Mouse (Mus musculus) hindbrain, embryonic 12.5 days (tissue): Measurements from ENCODE around the gene Rab3il1. TPM values are rescaled to one million over a fixed set of nuclear protein-coding genes. Genes with fewer than 3 reads are reported as not detected.
A peak's percentile ranks its signal among the peaks of the same experiment; 100 is the strongest.

Experiments
- ATAC-seq: fragments of 200-750 bp; cut with Nextera tagmentation; 2 replicates; pipeline ENCODE4 v1.8.0; 2017; ENCODE audit warnings: moderate TSS enrichment; ENCODE audit not compliant: low FRiP score
- H3K27ac ChIP-seq: fragments of 300-500 bp; sonication (generic); 2 replicates; pipeline ENCODE4 v1.5.1; 2016; ENCODE audit warnings: mild to moderate bottlenecking
- H3K27me3 ChIP-seq: fragments of 300-500 bp; sonication (generic); 2 replicates; pipeline ENCODE4 v1.6.1; 2016; ENCODE audit warnings: mild to moderate bottlenecking
- H3K36me3 ChIP-seq: fragments of 300-500 bp; sonication (generic); 2 replicates; pipeline ENCODE4 v1.6.1; 2016; ENCODE audit warnings: mild to moderate bottlenecking
- H3K4me1 ChIP-seq: fragments of 300-500 bp; sonication (generic); 2 replicates; pipeline ENCODE4 v1.6.1; 2016
- H3K4me2 ChIP-seq: fragments of 300-500 bp; sonication (generic); replicated peaks from 2 replicates; pipeline ENCODE4 v1.6.1; 2016; ENCODE audit warnings: mild to moderate bottlenecking
- H3K4me3 ChIP-seq: fragments of 300-500 bp; sonication (generic); 2 replicates; pipeline ENCODE4 v1.5.1; 2016; ENCODE audit warnings: mild to moderate bottlenecking
- H3K9ac ChIP-seq: fragments of 300-500 bp; sonication (generic); 2 replicates; pipeline ENCODE4 v1.6.1; 2016; ENCODE audit warnings: mild to moderate bottlenecking, moderate library complexity
- H3K9me3 ChIP-seq: fragments of 300-500 bp; sonication (generic); replicated peaks from 2 replicates; pipeline ENCODE4 v1.6.1; 2016; ENCODE audit warnings: mild to moderate bottlenecking
- WGBS: fragments of 180-500 bp; shearing (Covaris S2); methylation state at CpG from one replicate; pipeline ENCODE4 v1.1.7; 2016; 5-methylcytosine and 5-hydroxymethylcytosine counted together
- polyA plus RNA-seq: library from polyadenylated mRNA; unstranded; fragments of >200 nt; fragmentation: Nextera tagmentation; extraction: Ambion mirVana; gene quantifications from 2 replicates; pipeline ENCODE4 v1.2.1, GENCODE M21; 2016

Gene Rab3il1
- 35.4 and 40.0 TPM in 2 replicates for polyA plus RNA-seq

DNA sequence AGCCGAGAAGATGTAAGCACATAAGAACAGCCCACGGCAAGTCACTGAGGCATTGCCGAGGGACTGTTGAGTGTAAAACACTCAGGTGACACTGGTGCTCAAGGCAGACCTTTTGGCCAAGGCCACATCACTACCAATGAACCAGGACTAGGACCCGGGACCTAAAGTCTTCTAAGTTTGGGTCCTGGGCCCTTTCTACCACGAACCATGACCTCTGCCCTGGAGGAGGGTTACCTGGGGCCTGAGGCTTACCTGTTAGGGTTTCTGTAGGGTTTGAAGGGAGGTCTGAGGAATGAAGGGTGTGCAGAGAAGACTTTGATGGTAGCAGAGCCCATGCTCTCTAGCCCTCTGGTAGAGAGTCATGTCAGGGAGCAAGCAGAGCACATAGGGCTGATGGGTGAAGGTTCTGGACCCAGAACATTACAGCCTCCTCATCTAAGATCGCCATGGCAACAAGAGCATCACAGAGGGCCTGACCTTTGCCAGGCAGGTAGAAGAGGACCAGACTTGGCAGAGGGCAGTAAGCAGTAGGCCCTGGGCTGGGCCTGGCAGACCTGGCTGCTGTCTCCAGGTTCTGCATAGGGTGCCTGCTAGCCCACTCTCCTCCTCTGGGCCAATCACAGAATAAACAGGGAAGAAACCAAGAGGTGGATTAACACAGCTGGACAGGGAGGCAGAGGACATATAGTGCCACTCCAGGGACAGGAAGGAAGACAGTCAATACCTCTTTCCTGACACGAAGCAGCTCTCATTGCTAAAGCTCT is at the start of gene Rab3il1, which contains the start of gene Best1:
TSS of gene Rab3il1 (plus strand) at position 464 of the 764 bp plus-strand sequence.
TSS of gene Best1 (minus strand) at position 428 of the 764 bp plus-strand sequence.
- Histone ChIP-seq H3K9ac (no peak within 1 kb of the TSS), H3K36me3 (no peaks in the 10 kb centered on the region), H3K4me3 (no peak within 1 kb of the TSS), H3K9me3 (no peaks in the 10 kb centered on the region), H3K4me2 (no peak within 1 kb of the TSS), H3K4me1 (no peaks in the 10 kb centered on the region), H3K27me3 (0 out of 2 replicates have a peak, but pooled peaks cover 4% of the 10 kb centered on the region), H3K27ac (no peak within 1 kb of the TSS)
- WGBS = 76% methylated on average over 7 of the region's 7 CpGs
- no peak for ATAC-seq

DNA sequence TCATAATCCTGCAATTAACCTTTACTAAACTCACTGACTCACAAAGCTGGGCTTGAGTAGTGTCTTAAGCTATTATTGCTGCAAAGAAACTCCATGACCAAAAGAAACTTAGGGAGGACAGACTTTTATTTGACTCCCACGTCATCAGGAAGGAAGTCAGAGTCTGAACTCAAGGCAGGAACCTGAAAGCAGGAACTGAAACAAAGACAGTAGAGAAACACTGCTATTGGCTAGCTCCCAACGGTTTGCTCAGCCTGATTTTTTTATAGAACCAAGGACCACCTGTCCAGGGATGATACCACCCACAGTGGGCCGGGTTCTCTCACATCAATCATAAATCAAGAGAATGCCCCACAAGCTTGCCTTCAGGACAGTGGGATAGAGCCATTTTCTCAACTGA is 49.1 kb upstream of the Rab3il1 start:
- Histone ChIP-seq H3K9ac (no peak overlapping the region), H3K36me3 (no peaks in the 10 kb centered on the region), H3K27ac (no peak overlapping the region), H3K4me3 (no peak overlapping the region), H3K4me1 (peaks cover 4% of the 10 kb centered on the region; the same call in 1 of the 2 replicates), H3K9me3 (no peaks in the 10 kb centered on the region), H3K4me2 (no peak overlapping the region), H3K27me3 (no peaks in the 10 kb centered on the region)
- 78% methylated on average over 3 of the region's 3 CpGs for WGBS
- ATAC-seq = no peak

DNA sequence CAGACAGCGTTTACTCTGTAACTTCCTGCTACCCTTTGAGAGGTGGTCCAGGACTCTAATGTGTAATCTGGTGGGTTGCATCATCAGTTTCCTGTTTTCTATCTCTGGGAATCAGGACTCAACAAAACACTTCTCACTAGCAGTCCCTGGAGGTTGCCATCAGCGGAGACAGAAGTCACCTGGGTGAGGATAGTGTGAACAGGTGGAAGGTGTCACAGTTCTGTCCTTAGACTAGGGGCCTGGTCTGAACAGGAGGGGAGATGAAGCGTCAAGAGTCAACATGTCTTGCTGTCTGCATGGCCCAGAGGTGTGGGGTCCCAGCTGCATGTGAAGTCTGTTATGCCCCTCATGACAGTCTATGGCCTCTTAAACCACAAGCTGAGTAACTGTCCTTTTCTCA is 48.6 kb upstream of the Rab3il1 start:
- 86% methylated on average over 3 of the region's 3 CpGs for WGBS
- no peak overlapping the region for H3K9ac ChIP-seq
- no peaks in the 10 kb centered on the region for H3K36me3 ChIP-seq
- no peaks in the 10 kb centered on the region for H3K9me3 ChIP-seq
- no peak overlapping the region for H3K4me3 ChIP-seq
- no peak overlapping the region for H3K4me2 ChIP-seq
- ATAC-seq = no peak
- peaks cover 4% of the 10 kb centered on the region; the same call in 1 of the 2 replicates for H3K4me1 ChIP-seq
- no peak overlapping the region for H3K27ac ChIP-seq
- H3K27me3 ChIP-seq = no peaks in the 10 kb centered on the region

DNA sequence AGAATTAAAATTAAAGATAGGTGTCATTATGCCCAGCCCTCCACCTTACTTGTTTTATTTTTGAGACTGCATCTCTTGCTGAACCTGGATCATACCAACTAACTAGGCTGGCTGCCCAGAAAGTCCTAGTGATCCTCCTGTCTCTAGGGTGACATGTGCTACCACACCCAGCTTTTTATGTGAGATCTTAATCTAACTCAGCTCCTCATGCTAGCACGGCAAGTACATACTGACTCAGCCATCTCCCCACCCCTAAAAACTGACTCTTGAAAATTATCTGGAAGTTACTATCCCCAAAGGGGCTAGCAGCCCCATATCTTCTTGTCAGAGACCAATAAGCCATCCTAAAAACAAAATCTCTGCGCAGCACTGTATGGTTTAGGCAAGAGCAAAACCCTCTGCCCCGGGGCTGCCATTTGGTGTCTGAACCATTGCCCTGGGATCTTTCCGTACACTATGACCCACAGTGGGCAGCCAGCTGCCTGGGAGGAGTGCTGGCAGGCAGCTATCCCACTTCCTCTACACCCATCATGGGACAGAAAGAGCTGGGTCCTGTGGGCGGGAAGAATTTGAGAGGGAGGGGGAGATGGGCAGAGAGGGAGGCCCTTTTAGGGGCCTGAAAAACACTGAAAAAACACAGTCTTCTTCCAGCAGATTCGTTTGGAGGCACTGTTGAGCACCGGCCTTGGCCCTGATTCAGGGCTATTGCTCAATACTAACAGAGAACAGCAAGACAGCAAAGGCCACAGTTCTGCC is 47.2 kb upstream of the Rab3il1 start:
- no peaks in the 10 kb centered on the region for H3K36me3 ChIP-seq
- H3K27ac ChIP-seq = peak overlapping the region; percentile 69
- no peak overlapping the region for H3K4me2 ChIP-seq
- no peak overlapping the region for H3K9ac ChIP-seq
- H3K4me3 ChIP-seq = no peak overlapping the region
- H3K27me3 ChIP-seq = no peaks in the 10 kb centered on the region
- no peak for ATAC-seq
- no peaks in the 10 kb centered on the region for H3K9me3 ChIP-seq
- H3K4me1 ChIP-seq = peaks cover 4% of the 10 kb centered on the region; the same call in 1 of the 2 replicates
- 38% methylated on average over 7 of the region's 7 CpGs for WGBS

DNA sequence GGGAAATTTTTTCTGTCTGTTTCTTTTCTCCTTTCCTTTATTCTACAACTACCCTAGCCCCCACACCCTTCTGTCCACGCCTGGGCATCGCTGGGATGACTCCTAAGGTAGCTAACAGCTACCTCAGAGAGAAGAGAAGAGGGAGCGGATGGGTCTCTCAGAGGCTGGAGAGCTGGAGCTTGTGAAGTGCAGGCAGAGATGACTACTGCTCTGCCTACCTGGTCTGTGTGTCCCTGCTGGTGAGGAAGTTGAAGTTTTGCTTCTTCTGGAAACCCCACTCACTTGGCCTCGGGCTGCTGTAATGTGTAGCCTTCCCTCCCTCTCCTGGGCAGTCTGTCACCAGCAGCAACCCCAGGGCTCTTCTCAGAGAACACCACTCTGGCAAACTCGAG is 46.7 kb upstream of the Rab3il1 start:
- H3K4me2 ChIP-seq = no peak overlapping the region
- H3K27me3 ChIP-seq = no peaks in the 10 kb centered on the region
- 49% methylated on average over 5 of the region's 5 CpGs for WGBS
- peak overlapping the region; percentile 69 for H3K27ac ChIP-seq
- ATAC-seq = no peak
- H3K36me3 ChIP-seq = no peaks in the 10 kb centered on the region
- no peaks in the 10 kb centered on the region for H3K9me3 ChIP-seq
- H3K9ac ChIP-seq = no peak overlapping the region
- H3K4me1 ChIP-seq = peaks cover 4% of the 10 kb centered on the region; the same call in 1 of the 2 replicates
- no peak overlapping the region for H3K4me3 ChIP-seq

DNA sequence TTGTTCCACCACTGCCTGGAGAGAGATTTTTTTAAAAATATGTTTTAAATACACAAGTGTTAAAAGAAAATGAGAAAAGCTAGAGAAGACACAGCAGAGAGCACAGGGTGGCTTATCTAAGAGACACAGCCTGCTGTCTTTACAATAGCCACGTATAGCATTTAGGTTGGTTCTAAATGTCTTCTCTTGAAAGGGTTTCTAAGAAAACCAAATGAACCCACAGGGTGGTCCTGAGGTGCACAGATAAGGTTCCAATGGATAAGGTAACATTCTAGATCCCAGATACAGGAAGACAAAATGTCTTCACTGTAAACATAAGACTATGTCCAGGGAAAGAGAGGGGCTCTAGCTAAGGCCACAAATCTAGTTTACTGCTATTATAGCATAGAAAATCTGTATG is 46.0 kb upstream of the Rab3il1 start:
- ATAC-seq = no peak
- Histone ChIP-seq H3K36me3 (no peaks in the 10 kb centered on the region), H3K9ac (no peak overlapping the region), H3K27me3 (no peaks in the 10 kb centered on the region), H3K9me3 (no peaks in the 10 kb centered on the region), H3K4me2 (no peak overlapping the region), H3K4me3 (no peak overlapping the region), H3K4me1 (peaks cover 4% of the 10 kb centered on the region; the same call in 1 of the 2 replicates), H3K27ac (no peak overlapping the region)
- 75% methylated on average over 1 of the region's 1 CpGs for WGBS

DNA sequence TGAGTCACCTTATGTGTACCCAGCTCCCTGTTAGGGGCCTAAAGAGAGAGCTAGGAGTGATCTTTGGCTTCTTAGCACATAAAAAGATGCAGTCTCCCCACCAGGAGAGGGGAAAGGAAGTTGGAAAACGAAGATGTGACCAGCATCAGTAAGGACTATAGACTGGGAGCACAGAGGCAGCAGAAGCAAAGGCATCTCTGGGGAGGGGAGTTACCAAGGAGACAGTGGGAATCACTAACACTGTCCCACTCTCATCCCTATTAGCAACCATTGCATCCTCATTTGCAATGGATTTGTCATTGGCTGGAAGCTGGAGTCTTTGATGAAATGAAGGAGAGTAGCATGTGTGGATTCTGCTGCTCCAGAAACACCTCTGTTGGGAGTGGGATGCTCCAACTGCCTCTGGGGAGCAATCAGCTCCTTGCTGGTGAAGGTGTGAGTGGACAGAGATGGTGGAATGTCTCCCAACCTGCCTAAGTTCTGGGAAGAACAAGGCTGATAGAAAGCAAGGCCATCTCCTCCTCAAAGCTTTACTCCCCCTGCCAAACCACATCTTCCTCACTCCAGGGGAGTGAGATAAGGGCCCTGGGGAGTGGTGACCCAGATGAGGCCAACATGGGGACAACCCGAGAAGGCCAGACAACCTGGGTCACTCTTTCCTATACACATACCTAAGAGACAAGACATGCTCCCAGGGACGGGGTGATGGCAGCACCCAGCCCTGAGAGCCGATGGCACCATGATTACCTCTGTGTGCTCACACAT is 44.7 kb upstream of the Rab3il1 start:
- no peak overlapping the region for H3K4me2 ChIP-seq
- H3K9ac ChIP-seq = no peak overlapping the region
- no peak for ATAC-seq
- H3K4me1 ChIP-seq = peaks cover 4% of the 10 kb centered on the region; the same call in 1 of the 2 replicates
- H3K4me3 ChIP-seq = no peak overlapping the region
- no peaks in the 10 kb centered on the region for H3K9me3 ChIP-seq
- 76% methylated on average over 4 of the region's 4 CpGs for WGBS
- H3K36me3 ChIP-seq = no peaks in the 10 kb centered on the region
- 0 out of 2 replicates have a peak overlapping the region, but pooled peaks have one; percentile 12 for H3K27ac ChIP-seq
- no peaks in the 10 kb centered on the region for H3K27me3 ChIP-seq

DNA sequence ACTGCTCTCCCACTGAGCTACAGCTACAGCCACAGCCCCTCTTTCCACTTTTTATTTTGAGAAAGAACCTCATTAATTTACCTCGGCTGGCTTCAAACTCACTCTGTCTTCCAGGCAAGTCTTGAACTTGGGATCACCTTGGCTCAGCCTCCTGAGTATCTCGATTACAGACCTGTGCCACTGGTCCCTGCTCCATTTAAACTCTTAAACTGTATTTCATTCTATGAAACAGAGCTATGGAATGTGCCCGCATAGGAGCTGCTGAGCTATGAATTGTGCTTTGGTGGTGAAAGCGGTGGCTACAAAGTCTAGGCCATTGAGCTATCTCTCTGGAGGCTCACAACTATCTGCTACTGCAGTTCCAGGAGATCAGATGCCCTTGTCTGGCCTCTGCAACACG is 43.5 kb upstream of the Rab3il1 start:
- H3K4me2 ChIP-seq = no peak overlapping the region
- no peaks in the 10 kb centered on the region for H3K36me3 ChIP-seq
- no peaks in the 10 kb centered on the region for H3K9me3 ChIP-seq
- no peak overlapping the region for H3K27ac ChIP-seq
- 84% methylated on average over 5 of the region's 5 CpGs for WGBS
- H3K4me3 ChIP-seq = no peak overlapping the region
- no peak overlapping the region for H3K9ac ChIP-seq
- no peaks in the 10 kb centered on the region for H3K27me3 ChIP-seq
- ATAC-seq = no peak
- H3K4me1 ChIP-seq = peaks cover 4% of the 10 kb centered on the region; the same call in 1 of the 2 replicates

DNA sequence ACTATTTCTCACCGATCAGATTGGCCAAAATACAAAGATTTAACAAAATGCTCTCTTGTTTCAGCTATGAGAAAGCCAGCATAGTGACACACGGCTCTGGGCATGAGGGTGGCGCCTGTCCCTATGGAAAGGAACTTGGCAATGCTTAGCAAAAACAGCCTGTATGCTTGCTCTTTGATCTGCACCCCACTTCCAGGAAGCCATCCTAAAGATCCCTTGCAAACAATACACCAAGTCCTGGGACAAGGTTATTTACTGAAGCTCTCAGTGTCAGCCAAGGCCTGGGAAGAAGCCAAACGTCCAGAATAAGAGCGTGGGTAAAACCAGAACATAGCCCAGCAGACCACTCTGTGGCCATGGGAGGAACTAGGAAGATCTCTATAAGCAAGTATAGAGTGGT is 40.7 kb upstream of the Rab3il1 start:
- 84% methylated on average over 5 of the region's 5 CpGs for WGBS
- H3K9me3 ChIP-seq = no peaks in the 10 kb centered on the region
- H3K36me3 ChIP-seq = no peaks in the 10 kb centered on the region
- ATAC-seq = no peak
- H3K27me3 ChIP-seq = no peaks in the 10 kb centered on the region
- H3K27ac ChIP-seq = no peak overlapping the region
- no peak overlapping the region for H3K4me3 ChIP-seq
- no peak overlapping the region for H3K4me2 ChIP-seq
- H3K9ac ChIP-seq = no peak overlapping the region
- 0 out of 2 replicates have a peak, but pooled peaks cover 3% of the 10 kb centered on the region for H3K4me1 ChIP-seq

DNA sequence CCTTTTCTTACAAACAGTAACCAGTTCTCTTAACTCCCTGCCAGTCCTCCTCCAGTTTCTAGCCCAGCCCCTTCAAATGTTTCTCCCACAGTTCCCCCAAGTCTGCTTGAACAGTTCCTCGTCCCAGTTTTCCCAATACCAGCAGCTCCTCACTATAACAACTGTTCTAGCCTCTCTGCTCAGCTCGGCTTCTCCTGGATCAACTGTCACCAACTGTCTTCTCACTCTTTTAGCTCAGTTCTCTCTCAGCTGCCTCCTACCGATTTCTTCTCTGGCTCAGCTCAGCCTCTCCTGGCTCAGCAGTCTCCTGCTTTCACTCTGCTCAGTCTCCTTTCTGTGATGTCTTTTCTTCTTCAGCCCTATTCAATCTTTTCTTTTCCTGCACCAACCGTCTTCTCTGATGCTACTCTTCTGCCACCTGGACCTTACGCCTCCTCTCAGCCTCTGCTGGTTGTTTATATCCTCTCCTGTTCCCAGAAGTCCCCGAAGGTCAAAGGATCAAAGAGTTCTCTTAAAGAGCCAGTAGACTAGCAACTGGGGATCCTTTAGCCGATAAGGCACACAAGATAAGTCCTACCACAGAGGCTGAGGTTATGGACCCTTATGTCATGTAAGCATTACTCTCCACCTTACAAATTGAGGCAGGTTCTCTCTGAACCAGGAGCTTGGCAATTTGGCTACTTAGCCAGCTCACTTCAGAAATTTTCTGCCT is 37.1 kb upstream of the Rab3il1 start:
- 25% methylated on average over 7 of the region's 7 CpGs for WGBS
- no peak overlapping the region for H3K27ac ChIP-seq
- no peak overlapping the region for H3K4me3 ChIP-seq
- no peak for ATAC-seq
- H3K36me3 ChIP-seq = no peaks in the 10 kb centered on the region
- H3K4me1 ChIP-seq = 0 out of 2 replicates have a peak, but pooled peaks cover 3% of the 10 kb centered on the region
- no peak overlapping the region for H3K4me2 ChIP-seq
- H3K9me3 ChIP-seq = no peaks in the 10 kb centered on the region
- H3K9ac ChIP-seq = no peak overlapping the region
- H3K27me3 ChIP-seq = no peaks in the 10 kb centered on the region

DNA sequence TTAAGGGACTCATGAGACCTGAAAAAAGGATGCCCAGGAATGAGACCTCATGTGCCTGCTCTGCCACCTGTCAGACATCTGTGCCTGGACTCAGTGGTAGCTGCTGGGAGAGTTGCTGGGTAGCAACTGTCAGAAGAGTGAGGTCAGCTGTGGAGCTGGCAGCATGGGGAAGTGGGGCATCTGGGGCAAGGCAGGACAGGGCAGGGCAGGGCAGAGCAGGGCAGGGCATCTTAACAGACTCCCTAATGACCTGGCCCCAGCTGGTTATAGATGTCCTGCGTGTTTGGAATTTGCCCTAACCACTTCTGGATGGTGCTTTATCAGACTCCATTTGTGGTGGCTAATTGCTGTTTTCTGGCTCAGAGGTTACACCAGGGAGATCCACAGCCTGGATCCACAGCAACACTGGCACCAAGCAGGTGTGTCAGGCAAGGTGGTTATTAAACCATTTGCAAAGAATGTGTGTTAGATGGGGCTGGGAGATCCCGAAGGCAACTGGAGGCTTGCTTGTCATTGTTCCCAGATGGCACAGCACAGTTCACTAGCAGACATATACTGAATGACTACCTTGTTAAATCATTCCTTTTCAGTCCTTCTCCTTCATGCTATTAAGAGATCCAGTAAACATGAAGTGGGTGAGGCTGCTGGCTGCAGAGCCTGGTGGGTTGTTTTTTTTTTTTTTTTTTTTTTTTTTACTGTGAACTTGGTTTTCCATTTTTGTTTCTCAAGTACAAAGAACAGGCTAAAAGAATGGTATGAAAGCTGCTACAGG is 35.2 kb upstream of the Rab3il1 start:
- H3K36me3 ChIP-seq = no peaks in the 10 kb centered on the region
- no peak overlapping the region for H3K9ac ChIP-seq
- H3K4me2 ChIP-seq = no peak overlapping the region
- WGBS = 66% methylated on average over 2 of the region's 2 CpGs
- 0 out of 2 replicates have a peak, but pooled peaks cover 3% of the 10 kb centered on the region for H3K4me1 ChIP-seq
- no peak for ATAC-seq
- no peaks in the 10 kb centered on the region for H3K9me3 ChIP-seq
- no peak overlapping the region for H3K27ac ChIP-seq
- H3K27me3 ChIP-seq = no peaks in the 10 kb centered on the region
- H3K4me3 ChIP-seq = no peak overlapping the region
